Mouse (Mus musculus): Measurements from ENCODE around the gene Cntrob.
A peak's percentile ranks its signal among the peaks of the same experiment; 100 is the strongest.

Gene Cntrob

GRCm38 (mm10) chr11:69323667-69324111 is at the start of gene Cntrob, which contains the start of gene Trappc1:
Cntrob (minus strand) TSS chr11:69323775.
Trappc1 (plus strand) TSS chr11:69323980.
- peak; percentile 98 to 99 for DNase-seq (ENCODE audit: low spot score in 2 of 2)

GRCm38 (mm10) chr11:69372780-69373170 is 49.2 kb upstream of the Cntrob start:
- DNase-seq (ENCODE audit: low spot score in 2 of 2): no peak

- DNase-seq (ENCODE audit: low spot score in 2 of 2): peak; percentile 35 to 46
Measured at GRCm38 (mm10) chr11:69372056-69372779, 48.6 kb upstream of the Cntrob start.

- no peak for DNase-seq (ENCODE audit: low spot score in 2 of 2)
Measured at GRCm38 (mm10) chr11:69371601-69372000, 48.0 kb upstream of the Cntrob start.

GRCm38 (mm10) chr11:69370817-69371215 is 47.2 kb upstream of the Cntrob start:
- DNase-seq (ENCODE audit: low spot score in 2 of 2): no peak

GRCm38 (mm10) chr11:69369990-69370816 is 46.6 kb upstream of the Cntrob start:
- no peak for DNase-seq (ENCODE audit: low spot score in 2 of 2)

- DNase-seq (ENCODE audit: low spot score in 2 of 2): no peak
Measured at GRCm38 (mm10) chr11:69369215-69369989, 45.8 kb upstream of the Cntrob start, which contains the start of gene Chd3. Chd3 (minus strand) TSS chr11:69369406.

- DNase-seq (ENCODE audit: low spot score in 2 of 2): peak in 1 of 2 experiments; percentile 26
Measured at GRCm38 (mm10) chr11:69368356-69369214, 45.0 kb upstream of the Cntrob start.

- peak; percentile 34 to 55 for DNase-seq (ENCODE audit: low spot score in 2 of 2)
Measured at GRCm38 (mm10) chr11:69367616-69368355, 44.2 kb upstream of the Cntrob start.

GRCm38 (mm10) chr11:69366855-69367615 is 43.5 kb upstream of the Cntrob start:
- DNase-seq (ENCODE audit: low spot score in 2 of 2): no peak

GRCm38 (mm10) chr11:69366157-69366854 is 42.7 kb upstream of the Cntrob start:
- DNase-seq (ENCODE audit: low spot score in 2 of 2): peak; percentile 93 to 94

GRCm38 (mm10) chr11:69365722-69366121 is 42.1 kb upstream of the Cntrob start:
- DNase-seq (ENCODE audit: low spot score in 2 of 2): no peak

GRCm38 (mm10) chr11:69364910-69365309 is 41.3 kb upstream of the Cntrob start:
- peak; percentile 86 to 92 for DNase-seq (ENCODE audit: low spot score in 2 of 2)

- no peak for DNase-seq (ENCODE audit: low spot score in 2 of 2)
Measured at GRCm38 (mm10) chr11:69364376-69364775, 40.8 kb upstream of the Cntrob start.

GRCm38 (mm10) chr11:69362479-69362878 is 38.9 kb upstream of the Cntrob start:
- DNase-seq (ENCODE audit: low spot score in 2 of 2): no peak

- no peak for DNase-seq (ENCODE audit: low spot score in 2 of 2)
Measured at GRCm38 (mm10) chr11:69362021-69362420, 38.4 kb upstream of the Cntrob start.

GRCm38 (mm10) chr11:69357690-69358089 is 34.1 kb upstream of the Cntrob start:
- no peak for DNase-seq (ENCODE audit: low spot score in 2 of 2)

- DNase-seq (ENCODE audit: low spot score in 2 of 2): no peak
Measured at GRCm38 (mm10) chr11:69356544-69356943, 33.0 kb upstream of the Cntrob start.

GRCm38 (mm10) chr11:69346441-69346840 is 22.9 kb upstream of the Cntrob start:
- DNase-seq (ENCODE audit: low spot score in 2 of 2): no peak
